ENCODE assay signal across 13 mouse cellular contexts in genomic region chr10:121858911-121859310, GRCm38 (mm10).
"Had no signal": no experiment of that assay in that cellular context is flagged by ENCODE, and none has a peak within 500 bp of the region (broad histone marks: within the 10 kb centered on the region; RNA-seq: fewer than 3 reads in every experiment).

No protein-coding gene starts in this region.

- H3K27ac ChIP-seq: limb, embryonic 12.5 days; liver, embryonic 13.5 days; lung, embryonic 15.5 days; neural tube, embryonic 12.5 days had no signal

- H3K36me3 ChIP-seq: liver, embryonic 13.5 days; lung, embryonic 15.5 days had no signal

- H3K4me1 ChIP-seq: liver, embryonic 13.5 days had no signal

- H3K4me2 ChIP-seq: limb, embryonic 12.5 days; liver, embryonic 13.5 days; lung, embryonic 15.5 days; neural tube, embryonic 12.5 days had no signal

- H3K9ac ChIP-seq: limb, embryonic 12.5 days; liver, embryonic 13.5 days; liver, postnatal 0 days; lung, embryonic 15.5 days; neural tube, embryonic 12.5 days had no signal

- H3K9me3 ChIP-seq: limb, embryonic 12.5 days; liver, embryonic 13.5 days; lung, embryonic 15.5 days; midbrain, embryonic 10.5 days; neural tube, embryonic 12.5 days had no signal

- H3K27me3 ChIP-seq: limb, embryonic 12.5 days; liver, embryonic 13.5 days; lung, embryonic 15.5 days; neural tube, embryonic 12.5 days had no signal

- DNase-seq: kidney, adult 8-10 months; kidney, postnatal 25 days; liver; liver, embryonic 13.5 days; liver, postnatal 0 days; lung, postnatal 4 days; midbrain, embryonic 14.5 days; right cerebral cortex, postnatal 4 days; thymus, postnatal 36 days had no signal

- H3K4me3 ChIP-seq: limb, embryonic 12.5 days; liver, embryonic 13.5 days; lung, embryonic 15.5 days; midbrain, embryonic 10.5 days; neural tube, embryonic 12.5 days had no signal

- ATAC-seq: liver, postnatal 0 days had no signal
